Mouse (Mus musculus) liver, adult 2 months (tissue): ENCODE measurements around the gene Rnf213. TPM values are rescaled to one million over a fixed set of nuclear protein-coding genes. Genes with fewer than 3 reads are reported as not detected.

Experiments used
- DNase-seq: peaks from one replicate; pipeline ENCODE4 v3.0.0-alpha.2; 2011; ENCODE audit warnings: low read depth, low spot score; ENCODE audit errors: extremely low read depth
- H3K27ac ChIP-seq: fragments of 200-500 bp; replicated peaks from 2 replicates; pipeline ENCODE4 v1.5.1; 2012; ENCODE audit warnings: low read depth, mild to moderate bottlenecking, control low read depth, inconsistent platforms, low read length; ENCODE audit not compliant: insufficient read depth
- H3K27me3 ChIP-seq: fragments of 200-500 bp; 2 replicates; pipeline ENCODE4 v1.6.1; 2012; ENCODE audit warnings: mild to moderate bottlenecking, moderate library complexity, low read length, inconsistent platforms; ENCODE audit not compliant: control insufficient read depth, insufficient read depth
- H3K36me3 ChIP-seq: fragments of 200-500 bp; 2 replicates; pipeline ENCODE4 v1.6.1; 2012; ENCODE audit warnings: low read length, inconsistent platforms; ENCODE audit not compliant: control insufficient read depth, insufficient read depth
- H3K4me1 ChIP-seq: fragments of 200-500 bp; 2 replicates; pipeline ENCODE4 v1.6.1; 2011; ENCODE audit warnings: low read length; ENCODE audit not compliant: control insufficient read depth, insufficient read depth
- H3K4me3 ChIP-seq: fragments of 200-500 bp; 2 replicates; pipeline ENCODE4 v1.5.1; 2011; ENCODE audit warnings: low read depth, mild to moderate bottlenecking, control low read depth, low read length, moderate library complexity; ENCODE audit not compliant: insufficient read depth
- H3K79me2 ChIP-seq: fragments of 200-500 bp; 2 replicates; pipeline ENCODE4 v1.6.1; 2012; ENCODE audit warnings: inconsistent platforms, mild to moderate bottlenecking, low read length, moderate library complexity; ENCODE audit not compliant: control insufficient read depth, insufficient read depth
- H3K9ac ChIP-seq: fragments of 200-500 bp; 2 replicates; pipeline ENCODE4 v1.6.1; 2012; ENCODE audit warnings: low read depth, mild to moderate bottlenecking, control low read depth, inconsistent platforms, low read length
- CTCF ChIP-seq: fragments of 200-500 bp; IDR thresholded peaks from 2 replicates; pipeline ENCODE4 v1.5.1; 2011; ENCODE audit warnings: low read depth, low read length, control low read depth
- POLR2A ChIP-seq: fragments of 200-500 bp; IDR thresholded peaks from 2 replicates; pipeline ENCODE4 v1.6.1; 2011; ENCODE audit warnings: low read length, control low read depth; ENCODE audit not compliant: insufficient read depth; ENCODE audit errors: extremely low read depth
- WGBS: fragments of 180-500 bp; shearing (Covaris S2); methylation state at CpG from one replicate; pipeline ENCODE4 v1.1.7; 2018; 5-methylcytosine and 5-hydroxymethylcytosine counted together
- polyA plus RNA-seq: library from polyadenylated mRNA; depleted of rRNA; stranded (reverse); fragments of >200 nt; gene quantifications from 2 replicates; pipeline ENCODE4 v1.2.3, GENCODE M21; 2012
- total RNA-seq: library from RNA; depleted of rRNA; stranded (reverse); fragments of >200 nt; gene quantifications from 2 replicates; pipeline ENCODE4 v1.2.3, GENCODE M21; 2014

The Rnf213 gene
- total and polyA plus RNA-seq, 2 experiments, result 16.9 to 43.5 TPM

- Histone ChIP-seq H3K79me2 (no peaks in the 10 kb centered on the region; the same call in 1 of the 2 replicates), H3K27me3 (no peaks in the 10 kb centered on the region), H3K4me1 (no peaks in the 10 kb centered on the region), H3K36me3 (no peaks in the 10 kb centered on the region; the same call in 1 of the 2 replicates), H3K4me3 (no peak overlapping the region), H3K27ac (no peak overlapping the region), H3K9ac (no peak overlapping the region)
- TF ChIP-seq POLR2A (no peak), CTCF (no peak)
- no peak for DNase-seq
- 81% methylated on average over 4 of the region's 4 CpGs for WGBS
Measured at GRCm38 (mm10) chr11:119497451-119497850, 104.6 kb downstream of the Rnf213 start.

- TF ChIP-seq CTCF (no peak), POLR2A (no peak)
Measured at GRCm38 (mm10) chr11:119499297-119499696, 106.4 kb downstream of the Rnf213 start.

GRCm38 (mm10) chr11:119500011-119500410, 107.1 kb downstream of the Rnf213 start:
- Histone ChIP-seq H3K4me3 (no peak overlapping the region), H3K27me3 (no peaks in the 10 kb centered on the region), H3K9ac (no peak overlapping the region), H3K27ac (no peak overlapping the region), H3K36me3 (no peaks in the 10 kb centered on the region; the same call in 1 of the 2 replicates), H3K79me2 (no peaks in the 10 kb centered on the region; the same call in 1 of the 2 replicates), H3K4me1 (no peaks in the 10 kb centered on the region)
- no peak for DNase-seq
- 87% methylated on average over 2 of the region's 2 CpGs for WGBS
- no peak for TF ChIP-seq POLR2A
- no peak for TF ChIP-seq CTCF

More at GRCm38 (mm10) chr11:119499297-119499696, 106.4 kb downstream of the Rnf213 start:
- H3K4me3 ChIP-seq, result no peak overlapping the region
- no peak for DNase-seq
- no peaks in the 10 kb centered on the region for H3K4me1 ChIP-seq
- no peaks in the 10 kb centered on the region; the same call in 1 of the 2 replicates for H3K36me3 ChIP-seq
- no peaks in the 10 kb centered on the region; the same call in 1 of the 2 replicates for H3K79me2 ChIP-seq
- H3K9ac ChIP-seq, result no peak overlapping the region
- H3K27ac ChIP-seq, result no peak overlapping the region
- H3K27me3 ChIP-seq, result no peaks in the 10 kb centered on the region
- WGBS, result 96% methylated on average over 4 of the region's 4 CpGs

- no peak overlapping the region for H3K4me3 ChIP-seq
- no peak overlapping the region for H3K27ac ChIP-seq
- no peak overlapping the region for H3K9ac ChIP-seq
- no peaks in the 10 kb centered on the region for H3K27me3 ChIP-seq
- no peaks in the 10 kb centered on the region for H3K36me3 ChIP-seq
- H3K4me1 ChIP-seq, result no peaks in the 10 kb centered on the region
- no peak for DNase-seq
- TF ChIP-seq CTCF (peak; percentile 99), POLR2A (no peak)
- no peaks in the 10 kb centered on the region for H3K79me2 ChIP-seq
Measured at GRCm38 (mm10) chr11:119503675-119504074, 110.8 kb downstream of the Rnf213 start.

- WGBS, result 31% methylated on average over 4 of the region's 4 CpGs
- Histone ChIP-seq H3K9ac (no peak overlapping the region), H3K36me3 (no peaks in the 10 kb centered on the region), H3K27me3 (no peaks in the 10 kb centered on the region), H3K4me3 (no peak overlapping the region), H3K27ac (no peak overlapping the region), H3K4me1 (no peaks in the 10 kb centered on the region), H3K79me2 (no peaks in the 10 kb centered on the region)
- TF ChIP-seq CTCF (no peak), POLR2A (no peak)
- peak; percentile 69 for DNase-seq
Measured at GRCm38 (mm10) chr11:119506386-119506785, 113.5 kb downstream of the Rnf213 start.

GRCm38 (mm10) chr11:119507772-119508171, 114.9 kb downstream of the Rnf213 start:
- H3K9ac ChIP-seq, result no peak overlapping the region
- H3K4me3 ChIP-seq, result no peak overlapping the region
- H3K4me1 ChIP-seq, result no peaks in the 10 kb centered on the region
- H3K27ac ChIP-seq, result no peak overlapping the region
- DNase-seq, result no peak
- TF ChIP-seq POLR2A (no peak), CTCF (no peak)
- WGBS, result 93% methylated on average over 8 of the region's 8 CpGs
- H3K79me2 ChIP-seq, result no peaks in the 10 kb centered on the region
- no peaks in the 10 kb centered on the region for H3K27me3 ChIP-seq
- H3K36me3 ChIP-seq, result no peaks in the 10 kb centered on the region
